Mouse (Mus musculus) kidney, postnatal 0 days (tissue): Measurements from ENCODE around the gene G3bp2. TPM values are rescaled to one million over a fixed set of nuclear protein-coding genes. Genes with fewer than 3 reads are reported as not detected.
A peak's percentile ranks its signal among the peaks of the same experiment; 100 is the strongest.

Experiments used
- ATAC-seq: fragments of 200-750 bp; cut with Nextera tagmentation; replicated peaks from 2 replicates; pipeline ENCODE4 v1.8.0; 2017; ENCODE audit warnings: low read depth, moderate number of reproducible peaks, moderate TSS enrichment, moderate library complexity; ENCODE audit not compliant: low FRiP score
- DNase-seq: peaks from one replicate; pipeline ENCODE4 v3.0.0-alpha.2; 2016; ENCODE audit warnings: low spot score
- H3K27ac ChIP-seq: fragments of 300-500 bp; sonication (generic); 2 replicates; pipeline ENCODE4 v1.5.1; 2014; ENCODE audit warnings: mild to moderate bottlenecking
- H3K27me3 ChIP-seq: fragments of 300-500 bp; sonication (generic); 2 replicates; pipeline ENCODE4 v1.6.1; 2014; ENCODE audit warnings: low read length, mixed read lengths; ENCODE audit not compliant: insufficient read depth
- H3K36me3 ChIP-seq: fragments of 300-500 bp; sonication (generic); 2 replicates; pipeline ENCODE4 v1.6.1; 2014; ENCODE audit warnings: low read length, mixed read lengths; ENCODE audit not compliant: insufficient read depth
- H3K4me1 ChIP-seq: fragments of 300-500 bp; sonication (generic); replicated peaks from 2 replicates; pipeline ENCODE4 v1.6.1; 2014; ENCODE audit warnings: antibody characterized with exemption, low read length, mixed read lengths; ENCODE audit not compliant: insufficient read depth
- H3K4me2 ChIP-seq: fragments of 300-500 bp; sonication (generic); 2 replicates; pipeline ENCODE4 v1.6.1; 2014; ENCODE audit warnings: mild to moderate bottlenecking, low read length, moderate library complexity, mixed read lengths
- H3K4me3 ChIP-seq: fragments of 300-500 bp; sonication (generic); replicated peaks from 2 replicates; pipeline ENCODE4 v1.5.1; 2014; ENCODE audit warnings: low read depth, low read length
- H3K9ac ChIP-seq: fragments of 300-500 bp; sonication (generic); 2 replicates; pipeline ENCODE4 v1.6.1; 2014; ENCODE audit warnings: low read depth, low read length
- H3K9me3 ChIP-seq: fragments of 300-500 bp; sonication (generic); replicated peaks from 2 replicates; pipeline ENCODE4 v1.6.1; 2016; ENCODE audit warnings: low read length, inconsistent platforms, mixed read lengths
- CTCF ChIP-seq: IDR thresholded peaks from 2 replicates; pipeline ENCODE4 v1.5.1; 2016; ENCODE audit warnings: antibody characterized with exemption, low read depth, mild to moderate bottlenecking, moderate library complexity
- WGBS: fragments of 180-500 bp; shearing (Covaris S2); extraction: QIAGEN DNeasy Blood & Tissue Kit; methylation state at CpG from one replicate; pipeline ENCODE4 v1.1.7; 2014; 5-methylcytosine and 5-hydroxymethylcytosine counted together
- polyA plus RNA-seq: library from polyadenylated mRNA; unstranded; fragments of >200 nt; fragmentation: Nextera tagmentation; extraction: Ambion mirVana; gene quantifications from 2 replicates; pipeline ENCODE4 v1.2.1, GENCODE M21; 2015

The G3bp2 gene
- polyA plus RNA-seq, 1 experiment from 2014 or later, result 134 TPM

DNA sequence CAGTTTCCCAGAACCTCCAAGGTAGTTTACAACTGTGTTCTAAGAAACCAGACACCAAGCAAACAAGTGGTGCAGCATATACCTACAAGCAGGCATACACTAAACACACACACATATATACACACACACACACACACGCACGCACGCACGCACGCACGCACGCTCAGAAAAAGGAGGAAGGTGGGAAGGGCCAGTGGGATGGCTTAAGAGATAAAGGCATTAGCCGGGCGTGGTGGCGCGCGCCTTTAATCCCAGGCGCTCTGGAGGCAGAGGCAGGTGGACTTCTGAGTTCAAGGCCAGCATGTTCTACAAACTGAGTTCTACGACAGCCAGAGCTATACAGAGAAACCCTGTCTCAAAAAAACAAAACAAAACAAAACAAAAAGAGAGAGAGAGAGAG lies 9.5 kb downstream of the G3bp2 start:
- ATAC-seq, result no peak
- no peak overlapping the region for H3K9ac ChIP-seq
- H3K36me3 ChIP-seq, result peaks cover 11% of the 10 kb centered on the region; the same call in 1 of the 2 replicates
- no peak for DNase-seq
- TF ChIP-seq CTCF, result no peak
- no peaks in the 10 kb centered on the region for H3K9me3 ChIP-seq
- H3K4me3 ChIP-seq, result no peak overlapping the region
- no peak overlapping the region for H3K4me2 ChIP-seq
- WGBS, result 95% methylated on average over 14 of the region's 14 CpGs
- H3K4me1 ChIP-seq, result no peaks in the 10 kb centered on the region
- no peak overlapping the region for H3K27ac ChIP-seq
- no peaks in the 10 kb centered on the region for H3K27me3 ChIP-seq

DNA sequence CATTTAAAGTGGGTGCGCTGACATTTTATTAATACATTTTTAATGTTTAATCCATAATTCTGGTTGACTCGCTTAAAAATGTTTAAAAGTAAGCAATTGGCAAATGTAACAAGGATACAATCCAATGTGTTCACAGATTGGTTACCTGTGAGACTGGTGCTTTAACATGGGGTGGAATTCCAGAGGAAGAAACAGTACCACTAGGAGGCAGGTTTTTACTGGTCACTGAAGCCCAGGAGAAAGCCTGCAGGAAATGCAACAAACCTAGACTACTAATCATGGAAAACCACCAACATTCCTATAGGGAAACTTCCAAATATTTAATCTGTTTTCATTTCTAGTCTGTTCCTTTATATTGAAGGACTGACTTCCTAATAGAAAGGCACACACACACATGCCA lies 20.3 kb downstream of the G3bp2 start:
- H3K9ac ChIP-seq, result no peak overlapping the region

DNA sequence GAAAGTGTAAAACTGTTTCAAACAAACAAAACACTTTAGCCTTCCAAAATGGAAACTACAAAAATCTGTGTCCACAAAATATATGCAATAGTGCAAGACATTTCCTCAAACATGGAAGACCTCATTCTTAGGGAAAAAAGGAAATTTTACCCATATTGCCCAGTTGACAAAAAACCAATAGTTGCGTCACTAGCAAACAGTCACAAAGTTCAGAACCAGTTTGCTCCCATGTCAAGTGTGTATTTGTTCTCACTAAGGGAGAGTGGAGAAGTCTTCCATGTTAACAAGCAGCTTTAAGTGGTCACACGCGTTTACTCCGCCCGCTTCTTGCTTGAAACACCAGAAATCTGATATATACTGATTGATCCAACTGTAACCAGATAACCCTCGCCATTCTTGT lies 30.7 kb downstream of the G3bp2 start:
- Histone ChIP-seq H3K4me2 (no peak overlapping the region), H3K4me3 (no peak overlapping the region), H3K27me3 (no peaks in the 10 kb centered on the region), H3K9ac (no peak overlapping the region), H3K9me3 (no peaks in the 10 kb centered on the region), H3K36me3 (peaks cover 35% of the 10 kb centered on the region), H3K27ac (no peak overlapping the region), H3K4me1 (no peaks in the 10 kb centered on the region)
- 90% methylated on average over 6 of the region's 6 CpGs for WGBS
- TF ChIP-seq CTCF, result no peak
- ATAC-seq (no peak), DNase-seq (no peak)

More for the DNA sequence above, 20.3 kb downstream of the G3bp2 start:
- ATAC-seq, result no peak
- WGBS, result 97% methylated on average over 2 of the region's 2 CpGs
- Histone ChIP-seq H3K27ac (no peak overlapping the region), H3K36me3 (peaks cover 37% of the 10 kb centered on the region), H3K4me3 (no peak overlapping the region), H3K4me1 (no peaks in the 10 kb centered on the region), H3K27me3 (no peaks in the 10 kb centered on the region), H3K9me3 (no peaks in the 10 kb centered on the region), H3K4me2 (no peak overlapping the region)
- peak; percentile 20 for DNase-seq
- peak; percentile 54 for TF ChIP-seq CTCF

DNA sequence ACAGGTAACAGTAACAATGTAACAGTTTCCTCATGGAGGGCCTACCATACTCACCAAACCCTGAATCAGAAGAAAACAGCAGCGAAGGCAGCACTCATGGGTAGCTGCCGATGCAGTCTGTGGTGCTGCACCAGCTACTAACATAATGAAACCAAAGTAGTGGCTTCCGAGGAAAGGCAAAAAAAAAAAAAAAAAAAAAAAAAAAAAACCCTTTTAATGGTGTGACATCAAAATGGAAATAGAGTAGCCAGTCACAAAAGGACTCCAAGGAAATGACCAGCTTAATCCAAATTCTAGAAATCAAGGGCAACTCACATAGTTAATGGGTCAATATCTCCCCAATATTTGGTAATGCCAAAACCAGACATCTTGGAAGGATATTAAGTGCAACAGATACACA lies 33.1 kb downstream of the G3bp2 start:
- no peaks in the 10 kb centered on the region for H3K9me3 ChIP-seq
- no peaks in the 10 kb centered on the region for H3K4me1 ChIP-seq
- no peak overlapping the region for H3K9ac ChIP-seq
- no peak for TF ChIP-seq CTCF
- H3K36me3 ChIP-seq, result peaks cover 20% of the 10 kb centered on the region; the same call in 1 of the 2 replicates
- DNase-seq (no peak), ATAC-seq (no peak)
- H3K4me3 ChIP-seq, result no peak overlapping the region
- no peak overlapping the region for H3K4me2 ChIP-seq
- no peaks in the 10 kb centered on the region for H3K27me3 ChIP-seq
- 90% methylated on average over 3 of the region's 3 CpGs for WGBS
- H3K27ac ChIP-seq, result no peak overlapping the region

DNA sequence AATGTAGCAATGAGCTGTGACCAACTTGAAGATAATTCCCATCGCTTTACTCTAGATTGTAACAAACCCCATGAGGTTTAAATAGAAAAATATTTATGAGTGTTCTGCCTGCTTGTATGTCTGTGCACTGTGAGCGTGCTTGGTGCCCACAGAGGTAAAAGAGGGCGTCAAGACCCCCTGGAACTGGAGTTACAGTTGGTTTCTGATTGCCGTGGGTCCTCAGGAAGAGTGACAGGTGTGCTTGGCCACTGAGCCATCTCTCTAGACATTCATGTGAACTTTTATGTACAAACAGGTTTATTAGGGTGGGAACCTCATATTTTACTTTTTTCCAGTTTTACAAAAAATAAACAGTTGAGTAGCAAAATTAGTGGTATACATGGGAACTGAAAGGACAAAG lies 39.7 kb downstream of the G3bp2 start, which contains the start of gene Cdkl2:
TSS of gene Cdkl2 (minus strand) at position 101 of the 400 bp plus-strand sequence.
- Histone ChIP-seq H3K27ac (peak within 1 kb of the TSS; percentile 56; the same call in 1 of the 2 replicates), H3K4me3 (peak within 1 kb of the TSS; percentile 70), H3K9ac (peak within 1 kb of the TSS; percentile 70), H3K9me3 (no peaks in the 10 kb centered on the region), H3K27me3 (no peaks in the 10 kb centered on the region), H3K4me1 (no peaks in the 10 kb centered on the region), H3K4me2 (peak within 1 kb of the TSS; percentile 96), H3K36me3 (no peaks in the 10 kb centered on the region)
- TF ChIP-seq CTCF, result no peak
- ATAC-seq (no peak), DNase-seq (no peak)
- 73% methylated on average over 4 of the region's 4 CpGs for WGBS

DNA sequence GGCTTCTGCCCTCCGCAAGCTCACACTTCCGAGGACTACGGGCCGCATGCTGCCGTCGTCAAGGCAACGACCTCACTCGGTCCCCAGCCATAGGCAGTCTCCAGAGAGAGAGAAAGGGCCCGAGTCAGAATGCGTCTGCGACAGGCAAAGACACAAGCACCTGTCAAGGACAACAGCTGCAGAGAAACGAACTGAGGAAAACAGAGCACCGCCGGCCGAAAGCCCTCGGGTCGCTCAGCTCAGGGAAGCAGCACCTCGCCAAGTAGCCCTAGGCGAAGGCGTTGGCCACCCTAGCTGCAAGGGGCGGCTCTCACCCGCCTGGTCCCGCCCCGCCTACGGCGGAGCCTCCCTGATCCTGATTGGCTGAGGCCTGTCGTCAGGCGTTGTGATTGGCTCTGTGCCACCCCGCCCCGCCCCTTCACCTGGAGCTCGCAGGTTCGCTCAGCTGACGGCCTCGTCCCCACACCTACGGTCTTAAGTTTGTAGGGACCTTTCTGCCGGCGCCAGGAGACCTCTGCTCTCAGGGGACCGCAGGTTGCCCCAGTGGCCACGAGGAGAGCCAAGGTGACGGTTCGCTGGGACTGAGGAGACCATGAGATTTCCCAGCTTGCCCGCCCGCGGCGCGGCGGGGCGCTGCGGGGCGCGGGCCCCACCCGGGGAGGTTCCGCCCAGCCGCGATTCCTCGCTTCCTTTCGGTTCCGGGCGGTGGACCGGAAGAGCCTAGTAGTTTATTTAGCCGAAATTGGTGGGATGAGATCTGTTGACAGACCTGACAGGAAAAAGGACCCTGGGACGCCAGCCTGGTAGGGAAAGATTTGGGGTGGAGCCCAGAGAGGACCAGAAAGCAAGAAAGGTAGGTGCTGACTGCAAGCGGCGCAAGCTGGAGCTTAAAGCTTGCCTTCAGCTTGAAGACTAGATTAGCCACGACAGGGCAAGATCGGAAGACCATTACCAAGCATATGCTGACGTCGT lies 40.9 kb downstream of the G3bp2 start:
- no peaks in the 10 kb centered on the region for H3K9me3 ChIP-seq
- H3K27ac ChIP-seq, result peak overlapping the region; percentile 56; the same call in 1 of the 2 replicates
- peak overlapping the region; percentile 70 for H3K4me3 ChIP-seq
- no peaks in the 10 kb centered on the region for H3K4me1 ChIP-seq
- DNase-seq (peak; percentile 88), ATAC-seq (peak; percentile 99)
- no peaks in the 10 kb centered on the region for H3K36me3 ChIP-seq
- WGBS, result under 1% methylated on average over 68 of the region's 68 CpGs
- TF ChIP-seq CTCF, result no peak
- peak overlapping the region; percentile 96 for H3K4me2 ChIP-seq
- H3K27me3 ChIP-seq, result no peaks in the 10 kb centered on the region
- H3K9ac ChIP-seq, result peak overlapping the region; percentile 70
